Mouse (Mus musculus) embryonic facial prominence, embryonic 14.5 days (tissue): Measurements from ENCODE around the gene Socs7. TPM values are rescaled to one million over a fixed set of nuclear protein-coding genes. Genes with fewer than 3 reads are reported as not detected.

Source experiments
- ATAC-seq: fragments of 200-750 bp; cut with Nextera tagmentation; 2 replicates; pipeline ENCODE4 v1.8.0; 2017; ENCODE audit warnings: low read depth, moderate number of reproducible peaks, moderate TSS enrichment
- DNase-seq: peaks from one replicate; pipeline ENCODE4 v3.0.0-alpha.2; 2015; ENCODE audit warnings: low spot score
- H3K27ac ChIP-seq: fragments of 300-500 bp; sonication (generic); replicated peaks from 2 replicates; pipeline ENCODE4 v1.5.1; 2014; ENCODE audit warnings: low read depth, mild to moderate bottlenecking, low read length, moderate library complexity
- H3K27me3 ChIP-seq: fragments of 300-500 bp; sonication (generic); replicated peaks from 2 replicates; pipeline ENCODE4 v1.6.1; 2014; ENCODE audit warnings: low read length; ENCODE audit not compliant: control insufficient read depth, insufficient read depth
- H3K36me3 ChIP-seq: fragments of 300-500 bp; sonication (generic); 2 replicates; pipeline ENCODE4 v1.6.1; 2014; ENCODE audit warnings: low read length, mixed read lengths; ENCODE audit not compliant: control insufficient read depth, insufficient read depth
- H3K4me1 ChIP-seq: fragments of 300-500 bp; sonication (generic); 2 replicates; pipeline ENCODE4 v1.6.1; 2014; ENCODE audit warnings: antibody characterized with exemption, low read length; ENCODE audit not compliant: control insufficient read depth, insufficient read depth
- H3K4me2 ChIP-seq: fragments of 300-500 bp; sonication (generic); 2 replicates; pipeline ENCODE4 v1.6.1; 2014; ENCODE audit warnings: low read depth, mild to moderate bottlenecking, low read length, moderate library complexity, mixed read lengths
- H3K4me3 ChIP-seq: fragments of 300-500 bp; sonication (generic); 2 replicates; pipeline ENCODE4 v1.5.1; 2014; ENCODE audit warnings: low read depth, mild to moderate bottlenecking, low read length
- H3K9ac ChIP-seq: fragments of 300-500 bp; sonication (generic); 2 replicates; pipeline ENCODE4 v1.6.1; 2014; ENCODE audit warnings: low read depth, mild to moderate bottlenecking, low read length, moderate library complexity, mixed read lengths
- H3K9me3 ChIP-seq: fragments of 300-500 bp; sonication (generic); 2 replicates; pipeline ENCODE4 v1.6.1; 2016; ENCODE audit warnings: low read length; ENCODE audit not compliant: control insufficient read depth
- WGBS: fragments of 180-500 bp; shearing (Covaris S2); extraction: QIAGEN DNeasy Blood & Tissue Kit; methylation state at CpG from one replicate; pipeline ENCODE4 v1.1.7; 2014; 5-methylcytosine and 5-hydroxymethylcytosine counted together
- polyA plus RNA-seq: library from polyadenylated mRNA; unstranded; fragments of >200 nt; fragmentation: Nextera tagmentation; extraction: Ambion mirVana; gene quantifications from 2 replicates; pipeline ENCODE4 v1.2.1, GENCODE M21; 2014

Gene Socs7
- polyA plus RNA-seq, 1 experiment from 2014 or later = 3.1 TPM

- Histone ChIP-seq H3K4me3 (no peak overlapping the region), H3K4me2 (no peak overlapping the region), H3K27ac (no peak overlapping the region), H3K4me1 (peaks cover 15% of the 10 kb centered on the region), H3K9ac (no peak overlapping the region), H3K27me3 (no peaks in the 10 kb centered on the region), H3K9me3 (no peaks in the 10 kb centered on the region), H3K36me3 (no peaks in the 10 kb centered on the region)
- WGBS = 62% methylated on average over 14 of the region's 14 CpGs
- ATAC-seq (no peak), DNase-seq (no peak)
These were observed 25.5 kb upstream of the Socs7 start for GRCm38 (mm10) chr11:97336751-97337345.

GRCm38 (mm10) chr11:97337363-97337762, 25.0 kb upstream of the Socs7 start:
- Histone ChIP-seq H3K4me1 (peaks cover 15% of the 10 kb centered on the region), H3K9ac (no peak overlapping the region), H3K27me3 (no peaks in the 10 kb centered on the region), H3K4me3 (no peak overlapping the region), H3K4me2 (no peak overlapping the region), H3K36me3 (no peaks in the 10 kb centered on the region), H3K9me3 (no peaks in the 10 kb centered on the region), H3K27ac (no peak overlapping the region)
- no peak for ATAC-seq
- 84% methylated on average over 12 of the region's 12 CpGs for WGBS
- DNase-seq = no peak

GRCm38 (mm10) chr11:97338302-97338976, 23.9 kb upstream of the Socs7 start:
- Histone ChIP-seq H3K27ac (peak overlapping the region; percentile 74), H3K9ac (peak overlapping the region; percentile 26; the same call in 1 of the 2 replicates), H3K27me3 (no peaks in the 10 kb centered on the region), H3K36me3 (no peaks in the 10 kb centered on the region), H3K4me3 (peak overlapping the region; percentile 16), H3K9me3 (no peaks in the 10 kb centered on the region), H3K4me1 (peaks cover 15% of the 10 kb centered on the region), H3K4me2 (peak overlapping the region; percentile 42)
- peak; percentile 67 for DNase-seq
- ATAC-seq = peak; percentile 70
- WGBS = 35% methylated on average over 20 of the region's 21 CpGs

GRCm38 (mm10) chr11:97338977-97339315, 23.4 kb upstream of the Socs7 start:
- Histone ChIP-seq H3K27me3 (no peaks in the 10 kb centered on the region), H3K9me3 (no peaks in the 10 kb centered on the region), H3K4me2 (peak overlapping the region; percentile 42), H3K4me3 (peak overlapping the region; percentile 16), H3K4me1 (peaks cover 15% of the 10 kb centered on the region), H3K27ac (peak overlapping the region; percentile 74), H3K9ac (peak overlapping the region; percentile 26; the same call in 1 of the 2 replicates), H3K36me3 (no peaks in the 10 kb centered on the region)
- 31% methylated on average over 11 of the region's 17 CpGs for WGBS
- DNase-seq (peak; percentile 86), ATAC-seq (peak; percentile 38; the same call in 1 of the 2 replicates)

GRCm38 (mm10) chr11:97343175-97343574, 19.2 kb upstream of the Socs7 start:
- H3K36me3 ChIP-seq = no peaks in the 10 kb centered on the region
- 48% methylated on average over 8 of the region's 8 CpGs for WGBS
- no peak overlapping the region for H3K4me2 ChIP-seq
- H3K4me1 ChIP-seq = peaks cover 8% of the 10 kb centered on the region
- H3K9ac ChIP-seq = no peak overlapping the region
- H3K27ac ChIP-seq = no peak overlapping the region
- H3K9me3 ChIP-seq = no peaks in the 10 kb centered on the region
- H3K4me3 ChIP-seq = no peak overlapping the region
- DNase-seq (no peak), ATAC-seq (no peak)
- no peaks in the 10 kb centered on the region for H3K27me3 ChIP-seq

- Histone ChIP-seq H3K9me3 (no peaks in the 10 kb centered on the region), H3K9ac (no peak overlapping the region), H3K4me2 (no peak overlapping the region; the same call in 1 of the 2 replicates), H3K27me3 (no peaks in the 10 kb centered on the region), H3K4me1 (peaks cover 5% of the 10 kb centered on the region), H3K27ac (no peak overlapping the region), H3K4me3 (no peak overlapping the region), H3K36me3 (no peaks in the 10 kb centered on the region)
- no peak; the same call in 1 of the 2 replicates for ATAC-seq
- no peak for DNase-seq
- WGBS = 26% methylated on average over 17 of the region's 17 CpGs
These were observed 18.7 kb upstream of the Socs7 start for GRCm38 (mm10) chr11:97343619-97344018.

- H3K36me3 ChIP-seq = no peaks in the 10 kb centered on the region
- 60% methylated on average over 10 of the region's 10 CpGs for WGBS
- no peak overlapping the region for H3K27ac ChIP-seq
- H3K4me1 ChIP-seq = peaks cover 9% of the 10 kb centered on the region; the same call in 1 of the 2 replicates
- no peak for DNase-seq
- no peak overlapping the region for H3K9ac ChIP-seq
- no peak for ATAC-seq
- no peak overlapping the region for H3K4me3 ChIP-seq
- H3K27me3 ChIP-seq = no peaks in the 10 kb centered on the region
- H3K4me2 ChIP-seq = no peak overlapping the region
- H3K9me3 ChIP-seq = no peaks in the 10 kb centered on the region
These were observed 16.9 kb upstream of the Socs7 start for GRCm38 (mm10) chr11:97345446-97345845.

GRCm38 (mm10) chr11:97346383-97346782, 16.0 kb upstream of the Socs7 start:
- Histone ChIP-seq H3K27me3 (no peaks in the 10 kb centered on the region), H3K27ac (no peak overlapping the region), H3K4me1 (peaks cover 9% of the 10 kb centered on the region; the same call in 1 of the 2 replicates), H3K9ac (no peak overlapping the region), H3K4me3 (no peak overlapping the region), H3K4me2 (no peak overlapping the region), H3K9me3 (no peaks in the 10 kb centered on the region), H3K36me3 (no peaks in the 10 kb centered on the region)
- WGBS = 84% methylated on average over 9 of the region's 9 CpGs
- DNase-seq (no peak), ATAC-seq (no peak)

- WGBS = 78% methylated on average over 9 of the region's 9 CpGs
- no peak for ATAC-seq
These were observed 15.1 kb upstream of the Socs7 start for GRCm38 (mm10) chr11:97347291-97347690.

More at GRCm38 (mm10) chr11:97347291-97347690, 15.1 kb upstream of the Socs7 start:
- no peak for DNase-seq
- H3K36me3 ChIP-seq = no peaks in the 10 kb centered on the region
- no peaks in the 10 kb centered on the region for H3K9me3 ChIP-seq
- H3K27ac ChIP-seq = no peak overlapping the region
- H3K9ac ChIP-seq = no peak overlapping the region
- H3K27me3 ChIP-seq = no peaks in the 10 kb centered on the region
- H3K4me3 ChIP-seq = no peak overlapping the region
- no peak overlapping the region for H3K4me2 ChIP-seq
- H3K4me1 ChIP-seq = peaks cover 9% of the 10 kb centered on the region; the same call in 1 of the 2 replicates
